Mouse (Mus musculus) frontal cortex, adult (tissue): ENCODE measurements around the gene Nktr.
A peak's percentile ranks its signal among the peaks of the same experiment; 100 is the strongest.

ENCODE experiments used
- ATAC-seq: cut with Nextera tagmentation; 2 replicates; pipeline ENCODE4 v1.9.2; 2017; ENCODE audit warnings: mild to moderate bottlenecking, moderate library complexity, mixed read lengths; ENCODE audit not compliant: low TSS enrichment

Gene Nktr

GRCm38 (mm10) chr9:121718792-121719318 lies at the start of gene Nktr:
Gene Nktr (plus strand): TSS chr9:121719169.
- peak; percentile 96 for ATAC-seq

- ATAC-seq = no peak
Observed at GRCm38 (mm10) chr9:121669348-121669791, 49.6 kb upstream of the Nktr start.

GRCm38 (mm10) chr9:121671300-121671699 lies 47.7 kb upstream of the Nktr start:
- ATAC-seq = no peak

- no peak for ATAC-seq
Observed at GRCm38 (mm10) chr9:121672311-121672710, 46.7 kb upstream of the Nktr start.

GRCm38 (mm10) chr9:121673716-121674115 lies 45.3 kb upstream of the Nktr start:
- no peak for ATAC-seq

GRCm38 (mm10) chr9:121675011-121675410 lies 44.0 kb upstream of the Nktr start:
- no peak for ATAC-seq

GRCm38 (mm10) chr9:121675556-121675955 lies 43.4 kb upstream of the Nktr start:
- no peak for ATAC-seq

GRCm38 (mm10) chr9:121677069-121677468 lies 41.9 kb upstream of the Nktr start:
- no peak for ATAC-seq

- ATAC-seq = no peak
Observed at GRCm38 (mm10) chr9:121677476-121677875, 41.5 kb upstream of the Nktr start.

GRCm38 (mm10) chr9:121679549-121679948 lies 39.4 kb upstream of the Nktr start:
- ATAC-seq = peak; percentile 82

- ATAC-seq = no peak
Observed at GRCm38 (mm10) chr9:121681191-121681590, 37.8 kb upstream of the Nktr start.

GRCm38 (mm10) chr9:121682037-121682680 lies 36.8 kb upstream of the Nktr start:
- 0 out of 2 replicates have a peak, but pooled peaks have one; percentile 38 for ATAC-seq

GRCm38 (mm10) chr9:121684702-121685101 lies 34.3 kb upstream of the Nktr start:
- no peak for ATAC-seq

- ATAC-seq = peak; percentile 85
Observed at GRCm38 (mm10) chr9:121690200-121690651, 28.7 kb upstream of the Nktr start.

- no peak for ATAC-seq
Observed at GRCm38 (mm10) chr9:121690734-121691133, 28.2 kb upstream of the Nktr start.

- ATAC-seq = no peak
Observed at GRCm38 (mm10) chr9:121694736-121695135, 24.2 kb upstream of the Nktr start.

GRCm38 (mm10) chr9:121696626-121697025 lies 22.3 kb upstream of the Nktr start:
- peak; percentile 20; the same call in 1 of the 2 replicates for ATAC-seq

- peak; percentile 34; the same call in 1 of the 2 replicates for ATAC-seq
Observed at GRCm38 (mm10) chr9:121697150-121698049, 21.6 kb upstream of the Nktr start.

- ATAC-seq = no peak
Observed at GRCm38 (mm10) chr9:121704261-121704645, 14.7 kb upstream of the Nktr start.

- ATAC-seq = peak; percentile 93
Observed at GRCm38 (mm10) chr9:121704646-121705625, 14.0 kb upstream of the Nktr start, which contains the start of gene Sec22c. Gene Sec22c (minus strand): TSS chr9:121705490.

GRCm38 (mm10) chr9:121706029-121706675 lies 12.8 kb upstream of the Nktr start:
- no peak for ATAC-seq
